Mouse (Mus musculus): ENCODE measurements around the gene Pin1rt1. TPM values are rescaled to one million over a fixed set of nuclear protein-coding genes. Genes with fewer than 3 reads are reported as not detected.

Pin1rt1 gene
- polyA plus RNA-seq, 2 experiments, result 0.32 TPM; not detected in 1

DNA sequence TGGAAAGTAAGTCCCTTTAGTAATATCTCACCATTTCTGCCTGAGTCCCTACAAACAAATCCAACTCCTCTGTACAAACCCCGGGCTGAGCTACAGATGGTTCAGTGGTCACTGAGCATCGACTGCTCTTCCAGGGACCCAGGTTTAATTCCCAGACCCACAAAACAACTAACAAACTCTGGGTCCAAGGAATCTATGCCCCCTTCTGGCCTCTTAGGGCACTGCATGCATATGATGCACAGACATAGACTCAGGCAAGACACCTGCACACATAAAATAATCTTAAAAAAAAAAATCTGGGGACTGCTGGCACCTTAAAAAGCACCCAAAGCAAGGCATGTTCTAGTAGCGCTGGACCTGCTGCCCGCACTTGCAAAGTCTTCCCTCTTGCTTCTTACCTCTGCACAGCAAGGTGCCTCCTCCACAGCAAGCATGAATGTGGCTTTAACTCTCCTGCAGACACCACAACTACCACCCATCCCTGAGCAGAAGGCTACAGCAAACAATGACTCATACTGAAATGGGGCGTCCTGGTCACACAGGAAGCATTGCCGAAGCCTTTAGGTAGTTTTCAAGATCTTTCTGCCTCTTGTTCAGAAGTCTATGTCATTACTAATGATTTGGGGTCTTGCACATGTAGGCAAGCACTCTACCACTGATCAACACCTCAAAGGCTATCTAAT is 46.9 kb downstream of the Pin1rt1 start:
- no peak overlapping the region for H3K4me3 ChIP-seq (replicated peaks; ENCODE audit: low read length)
- H3K27me3 ChIP-seq (ENCODE audit: control insufficient read depth, insufficient read depth, low read length), result no peaks in the 10 kb centered on the region
- H3K36me3 ChIP-seq (ENCODE audit: control insufficient read depth, insufficient read depth, low read length), result peaks cover 33% of the 10 kb centered on the region
- no peak for DNase-seq (ENCODE audit: low spot score)
- no peaks in the 10 kb centered on the region for H3K9me3 ChIP-seq (ENCODE audit: control insufficient read depth, low read length)
- no peak overlapping the region for H3K4me2 ChIP-seq (replicated peaks; ENCODE audit: low read depth, low read length, severe bottlenecking)
- TF ChIP-seq POLR2A (IDR thresholded peaks at IDR 0.05; ENCODE audit: borderline replicate concordance, extremely low read depth, insufficient read depth, insufficient read length), result no peak
- no peak overlapping the region for H3K9ac ChIP-seq (ENCODE audit: low read depth, low read length, severe bottlenecking)
- H3K4me1 ChIP-seq (ENCODE audit: control insufficient read depth, insufficient read depth, low read length), result no peaks in the 10 kb centered on the region
- H3K27ac ChIP-seq (replicated peaks; ENCODE audit: low read depth, low read length), result no peak overlapping the region
- no peak for ATAC-seq (ENCODE audit: low FRiP score, low read depth)
- 89% methylated on average over 6 of the region's 6 CpGs for WGBS

Other genes starting within 250 kb of the Pin1rt1 start
- 26.2 and 29.6 TPM in 2 replicates for gene Hipk3, start 221.9 kb downstream of the Pin1rt1 start, polyA plus RNA-seq (2012; rRNA removed)
- gene Hipk3, start 221.9 kb downstream of the Pin1rt1 start, polyA plus RNA-seq (2014; fragmentation: Nextera tagmentation; extraction: Ambion mirVana), result 27.6 and 31.4 TPM in 2 replicates
- 43.7 and 52.2 TPM in 2 replicates for gene Cstf3, start 125.9 kb downstream of the Pin1rt1 start, polyA plus RNA-seq (2012; rRNA removed)
- gene Cstf3, start 125.9 kb downstream of the Pin1rt1 start, polyA plus RNA-seq (2014; fragmentation: Nextera tagmentation; extraction: Ambion mirVana), result 52.9 and 61.4 TPM in 2 replicates
- gene Tcp11l1, start 4.2 kb downstream of the Pin1rt1 start, polyA plus RNA-seq (2012; rRNA removed), result 16.7 and 22.5 TPM in 2 replicates
- 47.6 and 50.8 TPM in 2 replicates for gene Tcp11l1, start 4.2 kb downstream of the Pin1rt1 start, polyA plus RNA-seq (2014; fragmentation: Nextera tagmentation; extraction: Ambion mirVana)
- gene Depdc7, start 26.5 kb upstream of the Pin1rt1 start, polyA plus RNA-seq (2012; rRNA removed), result 3.8 and 4.8 TPM in 2 replicates
- gene Depdc7, start 26.5 kb upstream of the Pin1rt1 start, polyA plus RNA-seq (2014; fragmentation: Nextera tagmentation; extraction: Ambion mirVana), result 5.8 and 6.7 TPM in 2 replicates
- 19.0 and 19.1 TPM in 2 replicates for gene Qser1, start 100.4 kb upstream of the Pin1rt1 start, polyA plus RNA-seq (2012; rRNA removed)
- 16.8 and 19.4 TPM in 2 replicates for gene Qser1, start 100.4 kb upstream of the Pin1rt1 start, polyA plus RNA-seq (2014; fragmentation: Nextera tagmentation; extraction: Ambion mirVana)
- 1.3 and 1.4 TPM in 2 replicates for gene Prrg4, start 133.5 kb upstream of the Pin1rt1 start, polyA plus RNA-seq (2012; rRNA removed)
- 3.8 and 4.3 TPM in 2 replicates for gene Prrg4, start 133.5 kb upstream of the Pin1rt1 start, polyA plus RNA-seq (2014; fragmentation: Nextera tagmentation; extraction: Ambion mirVana)
- 2.9 and 7.1 TPM in 2 replicates for gene Ccdc73, start 151.4 kb upstream of the Pin1rt1 start, polyA plus RNA-seq (2012; rRNA removed)
- 4.5 and 7.0 TPM in 2 replicates for gene Ccdc73, start 151.4 kb upstream of the Pin1rt1 start, polyA plus RNA-seq (2014; fragmentation: Nextera tagmentation; extraction: Ambion mirVana)